Comparison of ENCODE assay signal across 9 mouse cellular contexts in the genomic region with DNA sequence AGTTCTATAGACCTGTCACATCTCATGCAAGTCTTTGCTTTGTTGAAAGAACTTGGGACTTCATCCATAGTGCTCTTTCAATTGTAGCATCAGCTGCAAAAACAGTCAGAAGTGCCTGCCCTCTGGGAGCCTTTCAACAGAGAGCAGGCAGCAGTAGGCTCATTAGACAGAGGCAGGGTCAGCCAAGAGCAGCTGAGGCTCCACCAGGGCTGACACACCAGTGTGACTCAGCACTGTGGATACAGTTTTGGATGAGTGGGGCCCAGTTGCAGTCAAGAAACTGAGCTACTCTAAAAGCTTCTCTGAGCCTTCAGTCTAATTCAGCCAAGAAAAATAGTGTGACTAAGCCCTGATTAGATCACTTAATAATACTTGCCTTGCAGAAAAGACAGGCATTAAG.
DNase-seq lines count a peak whose midpoint lies in the region; ATAC-seq lines count a peak whose summit lies in the region.
"Had no signal": no experiment of that assay in that cellular context is flagged by ENCODE, and none has a peak within 500 bp of the region (broad histone marks: within the 10 kb centered on the region; RNA-seq: fewer than 3 reads in every experiment).

No protein-coding gene starts in this region.

- H3K9me3 ChIP-seq in heart, embryonic 10.5 days = no peaks in the 10 kb centered on the region
- H3K9me3 ChIP-seq in midbrain, embryonic 13.5 days = no peaks in the 10 kb centered on the region

- H3K36me3 ChIP-seq in heart, embryonic 10.5 days = no peaks in the 10 kb centered on the region
- H3K36me3 ChIP-seq in midbrain, embryonic 13.5 days = no peaks in the 10 kb centered on the region

- no peaks in the 10 kb centered on the region for H3K4me1 ChIP-seq in heart, embryonic 10.5 days
- H3K4me1 ChIP-seq in midbrain, embryonic 13.5 days (replicated peaks) = 0 out of 2 replicates have a peak, but pooled peaks cover 3% of the 10 kb centered on the region

- DNase-seq in heart, adult 11 months = peak; percentile 94
- DNase-seq in heart, embryonic 10.5 days (ENCODE audit: low spot score) = no peak
- DNase-seq in adipocyte (ENCODE audit: low spot score) = peak; percentile 62
- DNase-seq in gastrocnemius, adult 18-20 months (ENCODE audit: low spot score) = peak; percentile 17
- no peak for DNase-seq in left cerebral cortex, postnatal 36 days (ENCODE audit: low spot score in 2 of 2)
- DNase-seq in right cerebral cortex, adult 2 months (ENCODE audit: low spot score in 2 of 2) = no peak

- H3K9ac ChIP-seq in midbrain, embryonic 13.5 days (replicated peaks) = no peak overlapping the region

- H3K27me3 ChIP-seq in heart, embryonic 10.5 days (ENCODE audit: insufficient read depth, poor library complexity, severe bottlenecking) = no peaks in the 10 kb centered on the region
- H3K27me3 ChIP-seq in midbrain, embryonic 13.5 days = no peaks in the 10 kb centered on the region

- no peak overlapping the region for H3K4me3 ChIP-seq in heart, embryonic 10.5 days
- no peak overlapping the region for H3K4me3 ChIP-seq in midbrain, embryonic 13.5 days (replicated peaks)

- peak; percentile 71 for ATAC-seq in midbrain, embryonic 13.5 days
- no peak for ATAC-seq in inflammation-experienced regulatory T-cells, adult 6 months

- intact Hi-C loops in left cerebral cortex, postnatal 36 days (cut with DNase I) = no loop called here

- H3K4me2 ChIP-seq in midbrain, embryonic 13.5 days (replicated peaks) = no peak overlapping the region

- H3K27ac ChIP-seq in heart, embryonic 10.5 days = no peak overlapping the region
- H3K27ac ChIP-seq in midbrain, embryonic 13.5 days = no peak overlapping the region
- H3K27ac ChIP-seq: macrophage had no signal

Comparison
In these comparisons a context has a peak if more than half of its experiments do, and no peak if none do; other contexts are left out.
1. DNase-seq: peak in heart, adult 11 months (single experiment), adipocyte (single experiment) and gastrocnemius, adult 18-20 months (single experiment); none in heart, embryonic 10.5 days (single experiment), left cerebral cortex, postnatal 36 days (0 of 2) and right cerebral cortex, adult 2 months (0 of 2).